Mouse (Mus musculus) megakaryocyte, embryonic 14.5 days (primary cell): Measurements from ENCODE around the gene Sdf2l1.

Experiments
- FLI1 ChIP-seq: IDR thresholded peaks from 2 replicates; pipeline ENCODE4 v1.6.1; 2012; ENCODE audit warnings: low read length, inconsistent platforms, mixed read lengths
- GATA1 ChIP-seq: IDR thresholded peaks from 3 replicates; pipeline ENCODE4 v1.6.1; 2012; ENCODE audit warnings: mixed read lengths, low read length, inconsistent platforms, borderline replicate concordance

- no peak for TF ChIP-seq GATA1
- no peak for TF ChIP-seq FLI1
These were observed 4.9 kb downstream of the Sdf2l1 start for GRCm38 (mm10) chr16:17127292-17127691.
